Mouse (Mus musculus) ZHBTc4 (cell line): ENCODE data around the gene A530084C06Rik.

ENCODE experiments used
- DNase-seq: peaks from one replicate; pipeline ENCODE4 v3.0.0-alpha.2; 2011; ENCODE audit warnings: low read depth, low spot score

A530084C06Rik gene

DNA sequence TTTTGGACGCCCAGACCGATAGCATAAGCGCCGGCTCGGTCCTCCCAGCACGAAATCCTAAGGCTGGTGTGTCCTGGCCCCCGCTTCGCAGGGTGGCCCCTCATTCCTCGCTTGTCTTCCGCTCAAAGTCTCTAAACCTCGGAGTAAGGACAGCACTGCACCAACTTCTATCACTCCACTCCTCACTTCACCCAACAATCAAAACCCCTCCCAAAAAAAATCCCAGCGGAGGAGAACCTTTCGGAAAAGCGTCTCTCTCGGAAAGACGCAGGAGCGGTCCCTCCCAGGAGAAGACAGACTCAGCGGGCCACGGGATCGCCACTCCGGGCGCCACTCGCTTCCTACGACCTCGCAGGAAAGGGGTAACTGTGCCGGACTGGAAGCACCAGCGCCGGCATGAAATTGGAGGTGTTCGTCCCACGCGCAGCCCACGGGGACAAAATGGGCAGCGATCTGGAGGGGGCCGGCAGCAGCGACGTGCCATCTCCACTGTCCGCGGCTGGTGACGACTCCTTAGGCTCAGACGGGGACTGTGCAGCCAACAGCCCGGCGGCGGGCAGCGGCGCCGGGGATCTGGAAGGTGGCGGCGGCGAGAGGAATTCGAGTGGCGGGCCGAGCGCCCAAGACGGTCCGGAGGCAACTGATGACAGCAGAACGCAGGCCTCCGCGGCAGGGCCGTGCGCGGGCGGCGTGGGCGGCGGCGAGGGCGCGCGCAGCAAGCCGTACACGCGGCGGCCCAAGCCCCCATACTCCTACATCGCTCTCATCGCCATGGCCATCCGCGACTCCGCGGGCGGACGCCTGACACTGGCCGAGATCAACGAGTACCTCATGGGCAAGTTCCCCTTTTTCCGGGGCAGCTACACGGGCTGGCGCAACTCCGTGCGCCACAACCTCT lies at the start of gene A530084C06Rik:
A530084C06Rik (minus strand) TSS at position 813 of the 898 bp plus-strand sequence.
- DNase-seq, result peak; percentile 76

DNA sequence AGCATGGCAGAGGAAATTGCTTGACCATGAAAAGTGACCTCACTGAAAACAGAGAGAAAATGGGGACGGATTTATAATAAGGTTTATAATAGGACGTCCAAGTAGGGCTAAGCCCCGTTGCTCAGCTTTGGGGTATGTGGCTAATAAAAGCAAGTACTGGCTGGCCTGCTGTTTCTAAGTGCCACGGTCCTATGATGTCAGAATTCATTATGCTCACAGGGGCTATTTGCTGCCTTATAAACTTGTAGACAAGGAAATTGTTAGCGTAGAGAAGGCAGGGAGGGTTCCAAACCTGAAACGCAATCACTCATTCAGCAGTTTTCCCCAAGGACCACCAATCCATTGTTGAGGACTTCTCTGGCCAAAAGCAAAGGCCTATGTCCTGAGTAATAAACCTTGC lies 44.8 kb upstream of the A530084C06Rik start:
- DNase-seq, result no peak

- no peak for DNase-seq
These were observed 40.4 kb upstream of the A530084C06Rik start for GRCm38 (mm10) chr13:31599576-31599975.

DNA sequence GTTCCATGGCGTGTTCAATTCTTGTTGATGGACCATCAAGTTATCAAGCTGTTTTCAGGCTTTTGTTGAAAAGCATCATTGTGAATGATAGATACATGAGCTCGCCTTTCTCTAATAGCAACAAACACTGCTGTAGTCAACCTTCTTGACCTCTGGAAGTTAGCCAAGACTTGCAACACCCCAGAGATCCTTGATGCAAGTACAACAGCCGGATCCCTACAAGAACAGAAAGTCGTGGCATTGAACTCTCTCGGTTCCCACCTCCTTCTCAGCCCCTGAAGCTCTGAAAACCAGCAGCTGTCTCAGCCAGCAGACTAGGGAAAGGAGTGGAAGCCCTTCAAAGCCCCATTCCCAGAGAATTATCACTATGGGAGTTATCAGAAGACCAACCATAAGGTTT lies 28.2 kb upstream of the A530084C06Rik start:
- DNase-seq, result no peak

- peak; percentile 18 for DNase-seq
These were observed 20.7 kb upstream of the A530084C06Rik start for GRCm38 (mm10) chr13:31579866-31580265.

DNA sequence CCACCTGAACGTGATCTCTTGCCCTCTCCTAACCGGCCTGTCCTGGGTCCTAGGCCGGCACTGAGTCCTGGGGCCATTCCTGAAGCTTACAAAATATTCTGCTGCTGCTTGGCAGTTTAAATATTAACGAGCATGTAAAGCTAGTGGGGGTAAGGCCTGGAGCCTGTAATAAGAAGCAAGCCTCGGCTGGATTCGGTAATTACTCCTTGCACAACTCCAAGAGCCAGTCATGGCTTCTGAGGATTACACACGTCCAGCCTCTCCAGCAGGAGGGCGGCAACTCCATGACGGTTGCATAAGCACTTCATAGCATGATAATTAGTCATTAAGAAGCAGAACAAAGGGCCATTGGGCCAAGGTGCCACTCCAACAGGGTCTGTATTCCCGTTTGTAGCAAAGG lies 19.3 kb upstream of the A530084C06Rik start:
- DNase-seq, result no peak

DNA sequence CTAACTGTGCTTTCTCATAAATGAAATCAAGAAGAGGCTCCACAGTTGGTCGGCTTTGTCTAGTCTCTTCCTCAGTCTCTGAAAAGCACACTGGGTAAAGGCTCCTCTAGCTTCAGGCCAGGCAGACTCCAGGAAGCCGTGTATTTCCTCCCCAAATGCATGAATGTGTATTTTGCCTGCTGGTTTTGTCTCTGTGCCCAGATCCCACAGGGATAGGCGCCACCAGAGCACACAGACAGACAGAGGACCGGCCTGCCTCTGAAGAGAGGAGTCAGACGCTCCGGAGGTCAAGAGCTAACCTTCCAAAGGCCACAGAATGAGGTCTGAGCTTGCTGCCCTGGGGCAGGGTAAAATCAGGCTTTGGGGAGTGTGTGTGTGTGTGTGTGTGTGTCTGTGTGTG lies 18.4 kb upstream of the A530084C06Rik start:
- DNase-seq, result no peak

- no peak for DNase-seq
These were observed 17.6 kb upstream of the A530084C06Rik start for GRCm38 (mm10) chr13:31576696-31577095.

DNA sequence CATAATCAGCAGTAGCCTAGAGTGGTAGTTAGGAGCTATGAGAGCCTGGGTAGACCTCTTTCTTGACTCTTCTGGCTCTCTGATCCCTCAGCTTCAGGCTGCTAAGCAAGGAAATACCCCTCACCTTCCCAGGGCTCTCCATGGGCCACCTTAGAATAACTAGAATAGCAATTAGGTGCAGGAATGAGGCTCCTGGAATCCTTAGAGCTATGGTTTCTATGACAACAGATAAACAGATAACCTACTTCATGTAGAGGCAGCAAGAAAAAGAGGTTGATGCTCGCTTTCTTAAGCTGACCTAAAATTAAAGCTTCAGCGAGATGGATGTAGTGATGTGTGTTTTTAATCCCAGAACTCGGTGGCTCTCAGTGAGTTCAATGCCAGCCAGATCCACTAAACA lies 15.5 kb upstream of the A530084C06Rik start:
- no peak for DNase-seq

GRCm38 (mm10) chr13:31572806-31573508 lies 13.8 kb upstream of the A530084C06Rik start:
- no peak for DNase-seq

- DNase-seq, result no peak
These were observed 8.6 kb upstream of the A530084C06Rik start for GRCm38 (mm10) chr13:31567617-31568294.

DNA sequence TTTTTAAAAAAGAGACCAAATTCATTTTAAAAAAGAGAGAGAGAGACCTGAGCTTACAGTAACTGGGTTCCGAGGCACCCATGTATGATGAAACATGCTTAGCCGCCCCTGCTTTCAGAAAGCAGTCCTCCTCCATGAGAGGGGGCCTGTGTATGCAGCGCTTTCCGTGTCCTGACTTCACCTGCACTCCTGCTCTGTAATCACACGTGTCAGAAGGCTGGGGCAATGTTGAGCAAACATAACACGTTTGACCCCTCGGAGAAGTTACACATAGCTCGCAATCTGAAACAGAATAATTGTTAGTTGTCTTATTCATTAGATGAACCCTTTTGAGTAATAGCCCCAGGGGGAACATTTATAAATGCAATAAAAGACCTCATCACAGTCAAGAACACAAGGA lies 8.0 kb upstream of the A530084C06Rik start:
- DNase-seq, result no peak

GRCm38 (mm10) chr13:31564394-31564793 lies 5.3 kb upstream of the A530084C06Rik start:
- no peak for DNase-seq

- DNase-seq, result peak; percentile 88
These were observed 449 bp upstream of the A530084C06Rik start for GRCm38 (mm10) chr13:31559419-31560144.

- DNase-seq, result peak; percentile 78
These were observed 1.2 kb downstream of the A530084C06Rik start for GRCm38 (mm10) chr13:31557768-31558520.

- peak; percentile 18 for DNase-seq
These were observed 2.0 kb downstream of the A530084C06Rik start for GRCm38 (mm10) chr13:31556964-31557767.

- no peak for DNase-seq
These were observed 3.3 kb downstream of the A530084C06Rik start, which contains the start of gene Foxq1 for GRCm38 (mm10) chr13:31555834-31556233. TSS of gene Foxq1 (plus strand) at chr13:31556134.

DNA sequence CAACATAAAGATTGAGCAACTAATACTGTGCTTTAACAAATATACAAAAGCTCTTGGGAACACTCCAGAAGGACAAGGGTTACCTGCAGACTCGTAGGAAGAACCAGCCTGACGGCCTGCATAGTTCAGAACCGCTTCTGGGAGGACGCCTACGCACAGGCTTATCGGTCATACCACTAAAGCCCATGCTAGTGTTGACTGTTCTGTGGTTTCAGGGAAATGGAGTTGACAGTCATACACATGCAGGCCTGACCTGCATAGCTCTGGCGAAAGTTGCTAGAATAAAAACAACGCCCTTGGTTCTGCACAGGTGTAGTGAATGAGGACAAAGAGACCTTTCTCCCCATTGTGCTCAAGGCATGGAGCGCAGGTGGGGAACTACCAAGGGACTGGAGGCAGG lies 11.5 kb downstream of the A530084C06Rik start:
- no peak for DNase-seq

DNA sequence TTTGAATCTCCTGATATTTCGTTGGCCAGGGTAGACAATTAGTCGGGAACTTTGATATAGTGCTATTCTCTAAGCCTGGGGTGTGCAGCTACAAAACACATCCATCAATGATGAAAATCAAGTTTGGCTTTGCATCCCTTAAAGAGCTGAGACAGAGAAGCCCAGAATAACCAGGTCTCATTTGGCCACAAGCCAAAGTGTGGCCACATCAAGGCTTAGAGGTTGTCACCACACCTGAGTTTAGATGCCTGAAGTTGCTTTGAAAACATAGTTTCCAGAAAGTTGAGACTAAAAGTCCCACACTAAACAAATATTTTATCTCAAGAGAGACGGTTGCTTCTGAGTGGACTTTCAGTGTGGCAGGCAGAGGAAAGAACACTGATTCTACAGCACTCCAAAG lies 11.9 kb downstream of the A530084C06Rik start:
- DNase-seq, result no peak

DNA sequence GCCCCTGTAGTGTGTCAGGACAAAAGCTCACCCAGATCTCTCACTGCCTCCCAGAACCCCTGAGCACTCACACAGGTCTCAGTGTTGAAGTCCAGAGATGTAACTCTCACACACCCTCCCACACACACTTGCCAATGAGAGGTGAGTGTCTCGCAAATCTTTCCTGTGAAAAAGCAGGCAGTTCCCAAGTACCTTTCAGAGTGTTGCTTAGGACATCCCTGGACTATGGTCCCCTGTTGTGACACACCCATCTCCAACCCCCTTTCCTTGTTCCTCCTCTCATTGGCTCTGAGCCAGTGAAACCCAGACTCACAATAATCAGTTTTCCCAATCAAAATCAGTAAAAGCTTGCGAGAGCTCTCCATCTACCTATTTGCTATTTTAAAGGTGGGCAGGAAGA lies 12.3 kb downstream of the A530084C06Rik start:
- no peak for DNase-seq
